Mouse (Mus musculus): Measurements from ENCODE around the gene Pank4. TPM values are rescaled to one million over a fixed set of nuclear protein-coding genes. Genes with fewer than 3 reads are reported as not detected.
A peak's percentile ranks its signal among the peaks of the same experiment; 100 is the strongest.

Gene Pank4
- polyA plus RNA-seq (2017; shearing (Covaris generic)): 10 to 100 TPM; 40.8 to 61.1 TPM

- peak; percentile 82 for ATAC-seq
Measured at GRCm38 (mm10) chr4:154963901-154964580, at the start of gene Pank4. Gene Pank4, plus strand, starts transcription at chr4:154964123.

DNA sequence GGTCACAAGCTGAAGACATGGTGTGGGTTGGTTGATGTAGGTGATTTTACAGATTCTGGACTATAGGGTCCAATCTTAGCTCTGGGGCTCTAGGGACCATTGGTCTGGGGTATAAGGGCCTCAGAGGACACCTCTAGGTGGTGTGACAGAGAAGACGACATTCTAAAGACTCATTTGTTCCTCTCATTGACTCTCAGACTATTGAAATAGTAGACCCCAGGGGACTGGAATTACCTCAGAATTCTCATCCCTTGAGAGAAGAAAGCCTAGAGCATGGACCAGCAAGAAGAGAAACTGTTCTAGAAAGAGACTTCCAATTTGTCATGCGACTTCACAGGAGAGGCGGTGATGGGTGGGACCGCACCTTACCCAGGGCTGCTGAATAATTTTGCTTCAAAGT, 49.7 kb upstream of the Pank4 start:
- no peak for ATAC-seq

DNA sequence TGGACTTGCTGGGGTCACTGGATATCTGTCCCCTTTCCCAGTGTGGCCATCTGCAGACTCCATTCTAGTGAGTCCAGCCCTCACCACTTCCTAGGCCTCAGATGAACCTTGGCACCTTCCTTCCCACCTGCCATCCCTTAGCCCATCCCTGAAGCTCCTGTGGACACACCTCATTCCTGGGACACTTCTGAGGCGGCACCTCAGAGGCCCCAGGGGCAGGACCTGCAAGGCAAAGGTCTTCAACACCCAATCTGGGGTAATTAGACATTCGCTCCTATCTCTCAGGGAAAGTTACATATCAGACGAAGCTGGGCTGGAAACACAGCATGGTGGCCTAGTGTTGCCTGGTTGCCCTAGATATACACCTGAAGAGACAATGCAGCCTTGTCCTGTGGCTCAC, 49.2 kb upstream of the Pank4 start:
- ATAC-seq: no peak

DNA sequence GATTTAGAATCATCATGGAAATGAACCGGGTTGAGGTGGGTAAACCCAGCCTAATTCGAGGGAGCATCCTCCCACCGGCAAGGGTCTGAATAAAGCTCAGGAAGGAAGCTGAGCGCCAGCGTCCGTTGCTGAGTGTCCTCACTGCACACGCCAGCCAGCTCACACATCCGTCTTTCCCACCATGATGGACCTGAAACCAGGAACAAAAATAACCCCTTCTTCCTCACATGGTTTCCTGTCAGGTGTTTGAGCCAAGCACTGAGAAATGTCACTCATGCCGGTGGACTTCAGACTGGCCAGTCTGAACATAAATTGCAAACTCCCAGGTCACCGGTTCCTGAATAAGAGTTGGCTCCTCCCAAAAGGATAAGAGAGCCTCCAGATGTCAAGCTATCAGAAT, 48.6 kb upstream of the Pank4 start:
- ATAC-seq: no peak

- ATAC-seq: no peak
Measured at GRCm38 (mm10) chr4:154916662-154917061, 47.3 kb upstream of the Pank4 start.

DNA sequence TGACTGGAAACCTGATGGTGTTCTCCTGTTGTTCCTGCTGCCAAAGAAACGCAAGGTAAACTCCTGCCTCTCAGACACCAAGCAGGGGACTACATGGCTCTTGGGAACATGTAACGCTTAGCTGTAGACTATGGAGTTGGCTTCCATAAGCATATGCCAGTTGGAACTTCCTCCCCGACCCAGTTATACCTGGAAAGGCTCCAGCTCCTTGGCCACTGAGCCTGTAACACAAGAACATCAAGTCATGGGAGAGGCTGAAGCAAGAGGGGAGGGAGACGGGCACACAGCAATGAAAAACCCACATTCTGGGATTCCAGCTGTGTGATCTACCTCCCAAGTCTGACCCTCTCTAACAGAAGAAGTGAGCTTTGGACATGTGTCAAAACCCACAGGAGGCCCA, 41.6 kb upstream of the Pank4 start:
- ATAC-seq: no peak

DNA sequence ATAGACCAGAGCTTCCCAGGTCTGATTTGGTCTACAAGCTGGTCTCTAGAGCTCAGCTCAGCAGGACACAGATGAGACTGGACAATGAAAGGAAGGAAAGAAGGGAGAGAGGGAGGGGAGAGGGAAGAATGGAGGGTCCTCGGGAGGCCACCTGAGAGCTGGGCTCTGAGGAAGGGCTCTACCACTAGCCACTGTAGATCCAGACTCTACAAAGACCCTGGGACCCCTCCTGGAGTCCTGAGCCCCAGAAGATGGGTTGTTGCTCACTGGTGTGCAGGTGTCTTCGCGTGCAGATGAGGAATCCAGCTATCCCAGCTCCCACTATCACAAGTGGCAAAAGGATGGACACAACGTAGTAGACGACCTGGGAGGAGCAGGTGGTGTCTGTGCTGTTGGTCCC, 41.0 kb upstream of the Pank4 start:
- no peak for ATAC-seq

DNA sequence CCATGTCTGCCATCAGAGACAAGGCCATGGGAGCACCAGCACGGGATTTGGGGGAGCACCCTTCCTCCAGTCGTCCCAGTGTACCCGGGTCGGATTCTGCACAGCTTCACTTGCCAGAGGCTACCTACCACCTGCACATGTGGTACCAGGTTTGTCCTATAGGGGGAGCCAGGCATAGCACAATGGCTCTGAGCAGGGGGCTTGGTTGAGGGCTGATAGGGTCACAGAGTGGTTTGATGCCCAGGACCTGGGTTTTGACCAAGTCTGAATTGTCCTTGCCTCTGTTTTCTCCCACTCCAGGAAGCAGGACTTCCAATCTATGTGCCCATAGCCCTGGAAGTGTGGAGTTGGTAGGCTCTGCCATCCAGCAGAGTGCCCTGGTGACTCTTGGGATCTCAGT, 38.5 kb upstream of the Pank4 start:
- no peak for ATAC-seq

- ATAC-seq: no peak
Measured at GRCm38 (mm10) chr4:154926969-154927898, 36.7 kb upstream of the Pank4 start.

- ATAC-seq: peak; percentile 90
Measured at GRCm38 (mm10) chr4:154927899-154928337, 36.0 kb upstream of the Pank4 start.

GRCm38 (mm10) chr4:154928395-154929087, 35.4 kb upstream of the Pank4 start, which contains the start of gene Tnfrsf14:
Gene Tnfrsf14, minus strand, starts transcription at chr4:154928563.
- peak; percentile 15 for ATAC-seq

- ATAC-seq: no peak
Measured at GRCm38 (mm10) chr4:154929088-154929660, 34.7 kb upstream of the Pank4 start.

DNA sequence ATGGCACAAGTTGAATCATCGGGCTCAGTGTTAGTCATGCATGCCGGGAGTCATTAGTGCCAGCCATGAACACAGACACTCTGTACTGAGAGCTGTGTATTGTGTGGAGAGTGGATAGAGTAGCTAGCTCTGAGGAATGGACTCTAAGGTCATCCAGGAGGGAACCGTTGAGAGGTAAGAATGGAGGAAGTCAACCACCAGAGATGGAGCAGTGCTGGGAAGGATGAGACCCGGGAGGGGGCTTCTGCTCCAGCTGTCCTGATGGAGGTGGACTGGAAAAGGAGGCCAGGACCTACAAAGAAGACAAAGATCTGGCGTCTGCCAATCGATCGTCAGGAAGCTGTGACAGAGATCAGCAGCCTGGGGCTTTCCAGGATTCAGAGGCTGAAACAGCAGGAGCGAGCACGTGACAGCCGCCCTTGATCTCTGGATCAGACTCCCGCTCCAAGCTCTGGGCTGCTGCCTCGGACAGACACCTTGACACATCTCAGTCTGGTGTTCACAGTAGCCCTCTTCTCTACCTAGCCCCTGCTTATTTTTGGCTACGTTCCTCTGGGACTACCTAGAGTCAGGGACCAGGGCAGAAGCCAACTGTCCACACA, 30.5 kb upstream of the Pank4 start:
- no peak for ATAC-seq

DNA sequence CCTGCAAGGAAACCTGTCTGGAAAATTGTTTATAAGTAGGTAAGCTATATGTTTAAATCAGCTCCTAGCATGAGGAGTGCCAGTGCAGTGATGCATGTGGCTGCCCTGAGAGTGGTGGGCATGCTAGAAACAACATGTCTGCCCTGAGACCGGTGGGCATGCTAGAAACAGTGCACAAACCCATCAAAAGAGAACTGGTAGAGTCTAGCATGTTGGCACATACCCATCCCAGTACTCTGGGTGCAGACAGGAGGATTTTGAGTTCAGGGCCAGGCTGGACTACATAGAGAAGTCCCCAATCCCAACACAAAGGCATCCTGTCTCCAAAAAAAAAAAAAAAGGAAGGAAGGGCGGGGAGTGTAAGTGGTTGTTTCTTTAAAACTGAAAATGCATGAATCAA, 29.1 kb upstream of the Pank4 start:
- ATAC-seq: no peak

- peak; percentile 48 for ATAC-seq
Measured at GRCm38 (mm10) chr4:154935788-154936187, 28.1 kb upstream of the Pank4 start.

GRCm38 (mm10) chr4:154936542-154937255, 27.2 kb upstream of the Pank4 start:
- peak; percentile 93 for ATAC-seq

DNA sequence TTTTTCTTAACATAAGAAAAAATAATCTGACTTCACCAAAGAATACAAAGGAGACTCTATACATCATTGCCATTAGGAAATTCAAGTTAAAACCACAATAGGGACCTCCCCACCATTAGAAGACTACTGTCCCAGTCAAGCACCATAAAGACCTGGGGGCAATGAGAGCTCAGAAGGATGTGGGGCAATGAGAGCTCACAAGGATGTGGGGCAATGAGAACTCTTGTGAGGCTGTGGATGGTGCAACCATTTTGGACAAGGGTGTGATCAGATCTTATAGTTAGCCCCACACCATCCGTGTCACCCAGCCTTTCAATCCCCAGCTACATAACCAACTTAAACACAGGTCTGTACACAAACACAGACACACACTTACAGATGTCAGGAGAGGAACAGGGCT, 26.2 kb upstream of the Pank4 start:
- ATAC-seq: no peak

DNA sequence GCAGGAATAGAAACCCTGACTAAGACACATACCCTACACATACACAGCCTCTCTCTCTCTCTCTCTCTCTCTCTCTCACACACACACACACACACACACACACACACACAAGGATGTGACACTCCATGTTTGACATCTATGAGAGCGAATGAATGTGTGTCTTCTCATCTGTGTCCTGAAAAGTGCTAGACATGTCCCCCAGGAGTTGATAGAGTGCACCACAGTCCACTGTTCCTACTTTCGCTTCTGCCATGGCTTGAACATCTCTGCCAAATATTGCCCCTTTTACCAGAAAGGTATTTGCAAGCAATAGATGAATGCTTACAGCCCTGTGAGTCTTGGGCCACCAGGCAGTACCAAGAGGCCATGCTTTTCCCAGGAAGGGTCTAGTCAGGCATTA, 23.8 kb upstream of the Pank4 start:
- no peak for ATAC-seq

- no peak for ATAC-seq
Measured at GRCm38 (mm10) chr4:154941831-154942230, 22.1 kb upstream of the Pank4 start.

DNA sequence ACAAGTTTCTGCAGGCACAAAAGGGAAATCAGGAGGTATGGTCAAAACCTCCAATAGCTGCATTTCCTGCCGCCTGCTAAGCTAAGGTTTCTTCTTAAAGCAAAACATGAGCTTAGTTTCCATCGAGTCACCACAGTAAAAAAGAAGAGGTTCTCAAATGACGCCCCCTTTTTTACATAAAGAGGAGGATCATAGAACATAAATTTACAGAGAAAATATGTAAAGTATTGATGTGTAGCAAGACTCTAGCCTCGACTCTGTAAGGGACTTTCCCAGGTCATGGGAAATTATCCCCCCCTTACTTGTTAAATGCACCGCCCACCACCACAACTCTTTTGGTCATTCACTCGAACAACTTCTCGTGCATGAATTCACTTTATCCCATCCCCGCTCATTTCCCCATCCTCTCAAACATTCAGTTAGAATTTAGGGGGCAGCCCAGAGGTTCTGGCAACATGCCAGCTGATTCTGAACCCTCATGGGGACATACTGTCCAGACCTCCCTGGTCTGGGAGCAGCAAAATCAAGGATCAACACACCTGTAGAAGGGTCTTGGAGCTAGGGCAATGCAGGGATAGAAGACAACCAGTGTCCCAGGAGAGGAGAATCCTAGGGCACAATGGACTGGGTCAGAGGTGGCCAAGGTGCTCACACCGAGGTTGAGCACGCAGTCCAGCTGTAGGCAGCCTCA, 21.1 kb upstream of the Pank4 start:
- ATAC-seq: peak; percentile 50

Measured in CD4-positive, CD25-positive, alpha-beta regulatory T cell, adult 4 months (primary cell).